Mouse (Mus musculus): Measurements from ENCODE around the gene Utp4.
"Not testable (repeated sequence)": the region's sequence is repeated elsewhere in the genome, so short reads cannot be mapped to it uniquely, and the experiment has no call there.

Utp4 gene

GRCm38 (mm10) chr8:106893481-106894156 is at the start of gene Utp4:
Gene Utp4 (plus strand): TSS chr8:106893636.
- peak; percentile 86 for DNase-seq

- DNase-seq = no peak
These were observed 43.4 kb upstream of the Utp4 start for GRCm38 (mm10) chr8:106850034-106850433.

GRCm38 (mm10) chr8:106854534-106855241 is 38.7 kb upstream of the Utp4 start:
- no peak for DNase-seq

GRCm38 (mm10) chr8:106855242-106855562 is 38.2 kb upstream of the Utp4 start:
- no peak for DNase-seq

GRCm38 (mm10) chr8:106862845-106863244 is 30.6 kb upstream of the Utp4 start:
- no peak for DNase-seq

- peak; percentile 42 for DNase-seq
These were observed 28.1 kb upstream of the Utp4 start for GRCm38 (mm10) chr8:106865354-106865753.

- no peak for DNase-seq
These were observed 23.4 kb upstream of the Utp4 start, which contains the start of gene Has3 for GRCm38 (mm10) chr8:106870051-106870450. Gene Has3 (plus strand): TSS chr8:106870242.

- DNase-seq = peak; percentile 39
These were observed 22.7 kb upstream of the Utp4 start for GRCm38 (mm10) chr8:106870537-106871327.

GRCm38 (mm10) chr8:106871328-106871926 is 22.0 kb upstream of the Utp4 start:
- DNase-seq = no peak

- DNase-seq = peak; percentile 54
These were observed 21.5 kb upstream of the Utp4 start for GRCm38 (mm10) chr8:106871931-106872371.

- no peak for DNase-seq
These were observed 20.9 kb upstream of the Utp4 start for GRCm38 (mm10) chr8:106872454-106873034.

- DNase-seq = no peak
These were observed 13.2 kb upstream of the Utp4 start for GRCm38 (mm10) chr8:106880121-106880707.

GRCm38 (mm10) chr8:106884094-106884493 is 9.3 kb upstream of the Utp4 start:
- not testable (repeated sequence) for DNase-seq

GRCm38 (mm10) chr8:106884826-106885400 is 8.5 kb upstream of the Utp4 start:
- DNase-seq = not testable (repeated sequence)

- peak; percentile 59 for DNase-seq
These were observed 5.9 kb upstream of the Utp4 start for GRCm38 (mm10) chr8:106887336-106888189.

GRCm38 (mm10) chr8:106888803-106889202 is 4.6 kb upstream of the Utp4 start:
- DNase-seq = no peak

GRCm38 (mm10) chr8:106892210-106892805 is 1.1 kb upstream of the Utp4 start:
- peak; percentile 39 for DNase-seq

- peak; percentile 30 for DNase-seq
These were observed 507 bp upstream of the Utp4 start for GRCm38 (mm10) chr8:106892806-106893451.

- DNase-seq = no peak
These were observed 6.0 kb downstream of the Utp4 start for GRCm38 (mm10) chr8:106899473-106899872.

Measured in cerebellum, adult 9-11 months (tissue).